Mouse (Mus musculus): ENCODE measurements around the gene Gns.
A peak's percentile ranks its signal among the peaks of the same experiment; 100 is the strongest.

Gene Gns

DNA sequence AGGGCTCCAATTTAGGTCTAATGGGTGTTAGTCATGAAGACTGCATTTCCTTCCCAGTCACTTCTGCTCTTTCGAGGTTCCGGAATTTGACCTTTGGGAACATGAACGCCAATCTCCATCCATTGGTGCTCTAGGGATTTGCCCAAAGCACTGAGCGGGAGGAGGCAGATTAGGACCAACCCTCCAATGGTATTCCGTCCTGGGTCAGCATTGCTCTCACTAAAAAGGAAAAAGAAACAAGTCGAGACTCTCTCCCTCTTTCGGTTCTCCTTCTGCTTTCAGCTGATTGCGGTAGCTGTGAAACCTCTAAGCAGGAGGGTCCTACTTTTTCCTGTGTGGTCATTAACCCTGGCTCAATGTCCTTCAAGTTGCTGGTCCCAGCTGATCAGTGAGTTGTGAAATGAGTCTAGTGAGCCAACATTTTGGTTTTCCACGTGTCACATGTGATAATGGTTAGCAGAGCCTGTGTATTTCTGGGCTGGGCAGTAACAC lies 937 bp downstream of the Gns start:
- DNase-seq (ENCODE audit: low spot score), result no peak

DNA sequence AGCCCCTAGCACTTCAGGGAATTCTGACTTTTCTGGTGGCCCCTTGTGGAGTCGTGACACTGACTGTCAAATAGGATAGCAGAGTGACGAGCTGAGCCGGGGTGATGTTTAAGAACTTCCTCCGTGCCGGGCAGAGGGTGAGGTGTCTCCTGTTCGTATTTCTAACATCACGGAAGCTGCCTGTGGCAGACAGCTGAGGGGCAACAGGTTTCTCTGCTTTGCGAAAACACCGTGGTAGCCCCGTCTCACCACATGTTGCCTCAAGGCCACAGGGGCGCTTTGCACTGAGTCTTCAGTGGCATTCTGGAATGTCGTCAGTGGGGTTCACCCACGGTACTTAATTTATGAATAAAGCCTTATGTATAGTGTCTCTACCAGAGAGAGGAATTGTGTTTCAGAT lies 2.4 kb downstream of the Gns start:
- DNase-seq (ENCODE audit: low spot score), result no peak

DNA sequence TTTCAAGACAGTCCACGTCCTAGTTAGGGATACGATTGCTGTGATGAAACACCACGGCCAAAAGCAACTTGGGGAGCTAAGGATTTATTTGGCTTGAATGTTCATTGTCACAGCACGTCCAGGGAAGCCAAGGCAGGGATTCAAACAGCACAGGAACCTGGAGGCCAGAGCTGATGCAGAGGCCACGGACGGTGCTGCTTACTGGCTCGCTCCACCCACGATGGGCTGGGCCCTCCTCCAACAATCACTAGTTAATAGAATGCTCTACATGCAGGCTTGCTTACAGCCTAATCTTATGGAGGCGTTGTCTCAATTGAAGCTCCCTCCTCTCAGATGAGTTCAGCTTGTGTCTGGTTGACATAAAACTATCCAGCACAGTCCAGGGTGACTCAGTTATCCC lies 2.9 kb downstream of the Gns start:
- DNase-seq (ENCODE audit: low spot score), result no peak

DNA sequence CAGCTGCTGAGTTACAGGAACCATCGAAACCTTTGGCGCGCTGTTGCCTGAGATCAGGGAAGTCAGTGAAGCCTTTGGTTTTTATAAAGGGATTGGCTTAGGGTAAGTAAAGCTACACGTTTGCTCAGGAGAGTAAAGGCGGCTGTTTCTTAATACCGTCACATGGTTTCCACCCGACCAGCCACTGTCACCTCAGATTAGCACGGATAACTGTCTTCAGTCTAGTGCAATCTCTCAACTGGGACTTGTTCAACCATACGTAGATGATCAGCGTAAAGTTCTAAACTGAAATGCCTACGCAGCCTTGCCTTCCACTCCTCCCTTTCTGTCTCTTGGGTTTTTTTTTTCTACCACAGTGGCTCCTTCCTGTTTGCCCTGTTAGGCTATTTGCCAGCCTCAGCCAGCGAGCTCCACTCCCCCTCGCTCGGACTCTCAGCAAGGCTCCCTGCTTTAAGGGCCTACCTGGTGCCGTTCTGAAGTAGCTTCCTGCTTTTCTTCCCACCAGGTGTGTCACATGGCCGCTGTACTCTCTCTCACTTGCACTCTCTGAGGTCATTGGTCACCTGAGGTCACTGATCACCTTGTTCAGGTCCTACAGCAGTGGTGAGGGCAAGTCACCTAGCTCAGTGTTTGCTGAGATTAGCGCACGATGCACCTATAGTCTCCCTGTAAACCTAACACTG lies 4.0 kb downstream of the Gns start:
- DNase-seq (ENCODE audit: low spot score), result no peak

DNA sequence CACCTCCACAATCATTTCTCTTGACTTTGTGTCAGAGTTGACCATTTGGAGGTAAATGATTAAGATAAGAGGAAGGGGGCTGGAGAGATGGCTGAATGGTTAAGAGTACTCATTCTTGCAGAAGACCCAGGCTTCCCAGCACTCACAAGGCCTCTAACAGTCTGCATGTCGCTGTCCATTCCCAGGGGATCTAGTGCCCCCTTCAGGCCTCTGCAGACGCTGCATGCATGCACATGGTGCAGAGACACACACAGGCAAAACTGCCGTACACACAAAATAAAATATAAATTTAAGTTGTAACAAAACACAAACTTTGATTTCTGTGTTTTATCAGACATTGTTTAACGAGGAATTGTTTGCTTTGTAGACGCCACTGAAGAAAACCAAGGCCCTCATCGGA lies 5.9 kb downstream of the Gns start:
- no peak for DNase-seq (ENCODE audit: low spot score)

DNA sequence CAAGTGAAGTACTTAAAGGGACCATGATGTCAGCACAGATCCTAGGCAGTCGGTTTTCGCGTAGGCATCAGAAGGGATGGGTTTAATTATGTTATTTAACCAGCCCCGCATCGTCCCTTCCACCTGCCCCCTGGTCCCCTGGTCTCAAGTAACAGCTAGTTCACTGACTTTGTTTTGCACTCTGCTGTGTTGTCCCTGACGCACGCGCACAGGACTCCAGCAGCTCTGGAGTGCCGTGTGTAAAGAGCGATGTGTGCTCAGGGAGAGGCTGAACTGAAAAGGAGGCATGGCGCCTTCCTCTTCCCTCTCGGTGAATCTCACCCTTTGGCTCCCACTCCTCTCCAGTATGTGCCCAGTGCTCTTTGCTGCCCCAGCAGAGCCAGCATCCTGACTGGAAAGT lies 9.1 kb downstream of the Gns start:
- DNase-seq (ENCODE audit: low spot score), result no peak

DNA sequence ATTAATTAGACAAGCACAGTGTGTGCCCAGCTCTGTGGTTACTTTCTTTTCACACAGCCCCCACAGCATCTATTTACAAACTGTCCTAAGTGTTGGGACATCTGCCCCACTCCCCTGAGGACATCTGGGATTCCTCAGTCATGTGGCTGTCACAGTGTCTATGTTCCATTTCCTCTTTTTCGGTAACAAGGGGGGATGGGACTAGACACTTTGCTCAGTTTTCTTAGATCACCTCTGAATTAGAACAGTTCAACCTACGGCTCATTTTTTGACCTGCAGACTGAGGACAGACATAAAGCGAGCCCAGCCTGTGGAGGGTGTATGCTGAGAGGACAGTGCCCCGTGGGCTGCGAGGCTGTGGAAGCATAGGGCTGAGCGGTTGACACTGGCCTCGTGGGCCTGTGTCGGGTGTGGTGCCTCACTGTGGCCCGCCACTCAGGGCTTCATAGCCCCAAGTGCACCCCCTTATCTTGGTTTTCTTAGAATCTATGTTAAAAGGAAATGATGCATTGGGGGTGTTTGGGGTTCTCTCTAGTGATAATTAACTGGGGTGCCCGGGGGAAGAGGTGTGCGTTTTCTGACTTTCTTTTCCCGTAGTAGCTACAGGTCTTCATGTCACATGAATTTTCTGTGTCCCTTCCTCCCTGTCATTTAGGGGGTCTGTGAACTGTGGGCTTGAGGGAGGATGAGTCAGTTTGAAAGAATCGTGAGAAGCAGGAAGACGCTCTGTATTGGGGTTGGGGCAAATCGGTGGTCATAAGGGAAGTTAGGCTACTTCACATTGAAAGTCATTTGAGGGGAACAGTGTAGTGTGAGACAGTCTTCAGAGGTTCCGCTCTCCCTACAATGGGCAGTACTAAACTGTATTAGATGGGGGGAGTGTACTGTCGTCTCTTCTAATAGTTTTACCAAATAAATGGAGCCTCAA lies 10.1 kb downstream of the Gns start:
- peak; percentile 68 for DNase-seq (ENCODE audit: low spot score)

DNA sequence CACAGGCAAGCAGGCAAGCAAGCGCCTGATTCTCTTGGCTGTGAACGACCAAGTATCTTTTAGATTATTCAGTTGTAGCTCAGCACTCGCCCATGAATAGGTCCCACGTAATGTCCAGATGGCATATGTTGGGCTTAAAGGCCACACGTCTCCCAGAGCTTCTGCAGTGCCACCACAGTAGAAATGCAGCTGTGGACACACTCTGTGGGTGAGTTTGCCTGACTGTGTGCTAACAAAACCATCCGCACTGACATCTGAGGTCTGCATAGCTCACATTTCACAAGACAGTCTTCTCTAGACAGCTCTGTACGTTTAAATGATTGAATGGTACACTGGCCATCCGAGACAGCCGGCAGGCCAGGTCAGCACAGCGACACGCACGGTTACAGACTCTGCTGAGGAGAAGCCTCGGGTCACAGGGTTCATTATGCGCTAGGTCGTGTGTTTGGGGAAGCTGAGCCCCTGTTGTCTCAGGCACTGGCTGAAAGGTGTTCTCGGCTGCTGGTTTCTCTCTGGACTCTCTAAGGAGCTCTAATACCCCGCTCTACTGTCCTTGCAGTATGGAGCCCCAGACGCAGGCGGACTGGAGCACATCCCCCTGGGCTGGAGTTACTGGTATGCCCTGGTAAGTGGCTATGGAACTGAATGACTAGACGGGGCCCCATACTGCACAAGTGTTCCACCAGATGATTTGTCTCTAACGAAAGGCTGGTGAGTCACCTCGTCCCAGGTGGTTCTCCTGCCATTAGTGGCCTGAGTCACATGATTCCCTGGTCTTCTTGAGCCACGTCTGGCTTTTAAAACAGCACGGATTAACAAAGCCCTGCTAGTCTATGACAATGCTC lies 11.0 kb downstream of the Gns start:
- no peak for DNase-seq (ENCODE audit: low spot score)

DNA sequence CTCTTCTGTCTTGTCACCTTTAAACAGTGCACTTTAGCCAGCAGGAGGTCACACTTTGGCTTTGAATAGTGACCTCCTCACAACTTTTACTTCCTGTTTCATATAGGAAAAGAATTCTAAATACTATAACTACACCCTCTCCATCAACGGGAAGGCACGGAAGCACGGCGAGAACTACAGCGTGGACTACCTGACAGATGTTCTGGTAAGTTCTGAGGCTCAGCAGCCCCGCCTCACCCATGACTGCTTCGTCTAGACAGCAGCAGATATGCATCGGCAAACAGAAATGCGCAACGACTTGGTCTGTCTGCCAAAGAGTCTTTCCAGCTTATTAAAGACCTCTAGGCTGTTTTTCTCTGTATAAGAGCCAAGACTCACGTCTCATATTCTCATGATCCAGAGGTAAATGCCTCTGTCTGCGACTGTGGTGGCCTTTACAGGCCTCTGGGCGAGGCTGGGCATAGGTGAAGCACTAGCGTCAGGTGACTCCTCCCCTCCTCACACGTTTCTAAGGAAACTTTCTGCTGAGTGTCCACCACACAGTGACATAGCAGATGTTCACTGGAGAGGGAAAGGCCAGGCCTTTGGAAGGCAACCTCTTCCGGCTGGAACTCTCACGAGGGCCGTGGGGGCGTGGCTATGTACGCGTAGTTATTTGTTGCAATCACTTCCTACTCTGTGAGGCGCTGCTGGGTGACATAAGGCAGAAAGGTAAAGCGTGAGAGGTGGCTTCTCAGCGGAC lies 11.8 kb downstream of the Gns start:
- no peak for DNase-seq (ENCODE audit: low spot score)

DNA sequence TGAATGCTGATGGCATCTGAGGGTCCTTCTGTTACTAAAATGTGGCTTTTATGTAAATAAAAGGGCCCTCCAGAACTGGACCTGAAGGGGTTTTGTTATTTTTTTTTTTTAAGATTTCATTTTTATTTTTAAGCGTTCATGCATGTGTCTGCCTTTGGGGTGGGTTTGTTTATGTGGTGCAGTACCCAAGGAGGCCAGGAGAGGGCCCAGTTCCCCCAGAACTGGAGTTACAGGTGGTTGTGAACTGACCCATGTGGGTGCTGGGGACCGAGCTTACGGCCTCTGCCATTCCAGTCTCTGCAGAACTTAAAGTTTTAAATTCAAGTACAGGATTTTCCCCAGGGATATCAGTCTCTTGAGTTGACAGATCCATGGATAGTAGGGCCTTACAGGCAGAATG lies 14.5 kb downstream of the Gns start:
- no peak for DNase-seq (ENCODE audit: low spot score)

DNA sequence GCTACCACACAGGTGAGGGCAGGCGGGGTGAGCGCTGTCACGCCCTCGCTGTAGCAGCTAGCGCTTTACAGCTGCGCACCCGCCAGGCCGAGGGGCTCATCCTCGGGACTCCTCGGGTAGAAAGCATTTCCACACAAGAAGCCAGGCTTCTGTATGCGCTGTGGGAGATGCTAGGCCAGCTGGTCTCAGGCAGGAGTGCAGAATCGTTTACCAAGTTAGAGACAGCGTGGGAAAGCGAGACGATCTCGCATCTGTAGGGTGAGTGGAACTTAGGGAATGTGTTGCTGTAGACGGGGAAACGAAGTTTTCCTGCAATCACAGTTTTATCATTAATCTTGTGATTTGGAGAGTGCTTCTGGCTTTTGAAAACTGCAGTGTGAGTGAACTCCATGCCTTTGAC lies 16.4 kb downstream of the Gns start:
- DNase-seq (ENCODE audit: low spot score), result no peak

DNA sequence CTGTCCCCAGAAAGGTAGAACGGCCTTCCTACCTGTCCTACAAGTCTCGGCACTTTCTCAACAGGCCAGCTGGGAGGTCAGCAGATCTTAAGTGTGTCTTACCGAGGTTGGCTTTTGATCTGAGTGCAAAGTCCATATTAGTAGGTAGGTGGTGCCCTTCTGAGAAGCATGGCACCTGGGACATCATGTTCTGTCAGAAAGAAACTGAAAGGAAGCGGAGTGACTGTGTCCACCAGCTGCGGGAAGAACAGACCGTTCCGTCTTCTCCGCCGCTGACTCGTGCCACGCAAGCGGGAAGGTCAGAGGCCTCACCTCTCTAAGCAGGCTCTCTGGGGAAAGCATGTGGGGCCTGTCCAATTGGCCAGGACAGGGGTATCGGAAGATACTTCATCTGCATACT lies 19.8 kb downstream of the Gns start:
- DNase-seq (ENCODE audit: low spot score), result no peak

DNA sequence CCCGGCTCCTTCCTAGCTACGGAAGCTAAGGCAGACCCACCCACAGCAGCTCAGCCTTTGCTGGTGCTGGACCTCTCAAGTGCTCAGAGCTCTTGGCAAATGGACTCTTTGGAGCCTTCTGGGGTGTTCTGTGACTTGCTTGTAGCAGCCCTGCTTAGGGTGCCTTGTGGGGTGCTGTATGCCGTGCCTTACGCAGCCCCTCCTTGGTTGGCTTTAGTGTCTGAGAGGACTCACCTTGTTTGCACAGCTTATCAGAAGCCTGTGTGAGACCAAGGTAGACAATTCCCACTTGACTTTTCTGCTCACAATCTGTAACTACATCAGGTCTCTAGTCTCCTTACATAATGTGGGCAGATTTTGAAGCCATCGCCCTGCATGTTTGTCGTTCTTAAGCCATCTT lies 20.8 kb downstream of the Gns start:
- DNase-seq (ENCODE audit: low spot score), result no peak

DNA sequence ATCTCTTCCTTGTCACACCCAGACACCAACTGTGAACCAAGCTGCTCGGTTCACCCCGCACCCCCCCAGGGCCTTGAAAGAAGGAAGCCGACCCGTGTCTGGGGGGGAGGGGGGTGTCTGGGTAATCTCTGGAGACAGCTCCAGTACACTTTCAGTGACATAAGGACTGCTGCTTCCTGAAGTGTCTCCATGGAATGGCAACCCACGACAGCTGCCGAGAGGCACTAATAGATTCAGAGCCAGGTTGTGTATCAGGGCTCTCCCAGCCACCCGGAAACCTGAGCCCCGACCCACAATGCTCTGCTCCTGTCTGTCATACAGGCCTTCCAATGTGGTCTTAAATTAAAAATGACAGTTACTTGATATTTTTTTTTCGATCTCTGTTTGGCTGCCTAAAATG lies 21.5 kb downstream of the Gns start:
- DNase-seq (ENCODE audit: low spot score), result no peak

DNA sequence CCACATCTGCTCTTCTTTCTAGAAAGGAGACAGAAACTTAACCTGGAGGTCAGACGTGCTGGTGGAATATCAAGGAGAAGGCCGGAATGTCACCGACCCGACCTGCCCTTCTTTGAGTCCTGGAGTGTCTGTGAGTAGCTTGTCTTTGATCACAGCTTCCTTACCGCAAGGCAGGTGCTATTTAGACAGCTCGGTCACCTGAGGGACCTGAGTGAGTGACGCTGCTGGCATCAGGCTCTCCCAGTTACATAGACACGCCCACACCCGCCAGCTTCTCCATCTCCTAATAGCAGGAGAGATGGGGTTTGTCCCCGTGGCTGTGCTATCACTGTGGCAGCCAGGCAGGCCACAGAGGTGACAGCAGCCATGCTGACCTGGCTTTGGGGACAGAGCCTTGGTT lies 25.7 kb downstream of the Gns start:
- DNase-seq (ENCODE audit: low spot score), result no peak

DNA sequence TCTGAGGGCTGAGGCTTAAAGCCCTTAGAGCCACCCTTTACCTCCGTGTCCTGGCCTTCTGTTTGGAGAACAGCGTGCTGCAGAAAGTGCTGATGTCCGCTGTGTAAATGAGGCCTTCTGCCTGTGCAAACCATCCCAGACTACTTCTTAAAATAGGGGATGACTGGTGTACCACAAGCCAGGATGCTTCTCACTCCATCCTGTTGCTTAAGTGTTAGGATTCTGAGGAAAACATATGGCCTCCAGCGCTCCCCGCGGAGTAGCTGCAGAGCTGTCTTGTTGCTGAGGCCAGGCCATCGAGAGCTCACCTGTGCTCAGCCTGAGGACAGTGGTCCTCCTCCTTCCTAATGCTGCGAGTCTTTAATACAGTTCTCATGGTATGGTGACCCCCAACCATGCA lies 27.0 kb downstream of the Gns start:
- DNase-seq (ENCODE audit: low spot score), result no peak

DNA sequence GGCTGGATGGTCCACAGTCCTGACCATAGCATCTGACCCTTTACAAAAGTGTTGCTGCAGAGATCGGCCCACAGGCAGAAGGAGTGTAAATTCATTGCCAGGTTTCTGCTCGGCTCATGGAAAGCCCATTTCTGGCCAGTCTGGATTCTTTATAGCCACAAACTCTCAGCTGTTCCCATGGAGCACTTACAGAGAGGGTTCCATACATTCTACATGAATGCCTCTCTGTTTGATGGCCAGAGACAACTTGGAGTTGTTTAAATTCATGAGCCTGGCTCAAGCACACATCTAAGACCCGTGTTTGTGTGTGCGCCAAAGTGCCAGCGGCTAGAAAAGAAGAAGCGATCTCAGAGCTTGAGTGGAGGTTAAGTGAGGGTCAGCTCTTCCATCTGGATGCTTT lies 29.4 kb downstream of the Gns start:
- DNase-seq (ENCODE audit: low spot score), result no peak

DNA sequence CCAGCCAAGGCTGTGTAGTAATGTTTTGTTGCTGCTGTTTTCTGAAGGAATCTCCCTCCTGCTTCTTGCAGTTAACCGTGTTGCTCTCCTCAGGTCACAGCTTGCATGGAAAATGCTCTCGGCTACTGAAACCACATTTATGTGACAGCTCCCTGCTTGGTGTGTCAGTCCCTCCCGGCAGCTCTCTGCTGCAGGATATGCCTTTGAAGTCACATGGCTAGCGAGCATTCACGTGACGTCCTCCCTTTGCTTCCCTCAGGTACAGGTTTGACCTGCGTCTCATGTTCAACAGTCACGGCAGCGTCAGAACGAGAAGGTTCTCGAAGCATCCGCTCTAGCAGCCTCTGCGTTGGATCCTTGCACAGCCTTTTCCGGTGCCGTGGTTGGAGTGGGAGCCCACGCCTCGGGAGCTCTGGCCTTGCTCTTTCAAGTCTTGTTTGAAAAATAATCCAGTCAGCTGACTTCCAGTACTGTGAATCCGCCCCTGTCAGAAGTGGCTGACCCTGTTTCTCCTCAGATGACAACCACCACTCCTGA lies 30.0 kb downstream of the Gns start:
- no peak for DNase-seq (ENCODE audit: low spot score)

DNA sequence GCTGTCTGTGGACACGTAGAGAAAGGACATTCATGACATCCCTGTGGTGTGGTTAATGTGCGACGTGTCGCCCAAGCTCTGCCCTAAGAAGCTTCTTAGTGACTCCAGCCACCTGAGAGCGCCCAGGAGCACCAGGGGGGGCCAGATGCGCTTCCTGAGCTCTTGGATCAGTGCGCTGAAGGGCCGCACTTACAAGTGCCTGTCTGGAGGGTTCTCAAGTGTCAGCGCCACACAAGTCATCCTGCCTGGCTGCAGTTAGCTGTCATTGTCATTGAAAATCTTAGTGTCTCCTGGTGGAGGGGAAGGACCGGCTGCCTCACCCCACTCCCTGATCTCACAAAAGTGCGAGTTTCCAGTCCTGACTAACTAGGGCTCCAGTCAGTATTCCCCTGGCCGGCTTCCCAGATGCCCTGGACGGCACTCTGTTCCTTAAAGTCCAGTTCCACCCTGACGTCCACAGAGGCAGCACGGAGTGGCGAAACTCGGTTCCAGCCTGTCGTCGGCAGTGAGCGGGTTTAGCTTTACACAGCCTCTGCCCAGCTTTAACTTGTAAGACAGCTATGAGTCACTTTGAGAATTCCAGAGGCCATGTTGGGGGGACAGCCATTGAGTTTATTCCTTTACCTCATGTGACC lies 30.8 kb downstream of the Gns start:
- DNase-seq (ENCODE audit: low spot score), result no peak

DNA sequence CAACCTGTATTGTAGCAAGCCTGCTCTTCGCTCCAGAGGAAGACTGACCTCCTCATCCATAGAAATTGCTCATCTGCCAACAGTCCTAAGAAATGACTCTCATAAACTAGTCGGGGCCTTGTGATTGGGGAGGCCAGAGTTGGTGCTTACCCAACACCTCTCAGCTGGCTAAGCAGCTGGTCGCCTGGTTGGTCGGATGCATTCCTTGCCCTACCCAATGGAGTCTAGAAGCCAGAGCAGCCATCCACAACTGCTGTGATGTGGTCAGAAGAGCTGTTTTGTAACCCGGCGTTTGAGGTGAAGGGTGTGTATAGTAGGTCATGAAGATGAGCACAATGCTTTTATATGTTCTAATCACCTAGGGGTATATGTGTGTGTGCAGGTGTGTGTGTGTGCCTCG lies 33.7 kb downstream of the Gns start:
- no peak for DNase-seq (ENCODE audit: low spot score)

DNA sequence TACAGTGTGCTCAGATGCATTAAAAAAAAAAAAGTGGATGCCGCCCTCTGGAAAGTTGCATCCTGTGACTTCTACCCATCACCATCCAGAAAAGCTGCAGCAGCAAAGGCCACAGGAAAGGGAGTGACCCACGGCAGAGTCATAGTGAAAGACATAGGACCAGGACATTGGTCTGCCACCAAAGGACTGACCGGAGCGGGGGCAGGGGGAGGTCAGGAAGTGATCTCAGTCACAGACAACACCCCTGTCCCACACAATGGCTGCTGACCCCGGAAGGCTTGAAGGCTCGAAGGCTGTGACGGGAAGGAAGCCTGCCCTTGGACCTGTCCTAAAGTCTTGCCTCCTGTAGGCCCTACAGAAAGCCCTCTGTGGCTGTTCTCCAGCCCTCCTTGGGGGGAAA lies 36.1 kb downstream of the Gns start:
- DNase-seq (ENCODE audit: low spot score), result no peak

Data from c-Kit-positive CD71-positive TER-119-positive erythroid progenitor cells, embryonic 14.5 days (primary cell).